Mouse (Mus musculus) limb, embryonic 10.5 days (tissue): ENCODE measurements around the gene Slc41a3. TPM values are rescaled to one million over a fixed set of nuclear protein-coding genes. Genes with fewer than 3 reads are reported as not detected.
"Not testable (repeated sequence)": the region's sequence is repeated elsewhere in the genome, so short reads cannot be mapped to it uniquely, and the experiment has no call there.

ENCODE experiments used
- DNase-seq: peaks from one replicate; pipeline ENCODE4 v3.0.0-alpha.2; 2017; ENCODE audit warnings: low spot score
- H3K27ac ChIP-seq: fragments of 300-500 bp; sonication (generic); 2 replicates; pipeline ENCODE4 v1.5.1; 2016; ENCODE audit warnings: mild to moderate bottlenecking
- H3K27me3 ChIP-seq: fragments of 300-500 bp; sonication (generic); 2 replicates; pipeline ENCODE4 v1.6.1; 2016; ENCODE audit warnings: low read depth, mild to moderate bottlenecking; ENCODE audit not compliant: poor library complexity, severe bottlenecking
- H3K36me3 ChIP-seq: fragments of 300-500 bp; sonication (generic); 2 replicates; pipeline ENCODE4 v1.6.1; 2016; ENCODE audit warnings: mild to moderate bottlenecking, moderate library complexity
- H3K4me1 ChIP-seq: fragments of 300-500 bp; sonication (generic); 2 replicates; pipeline ENCODE4 v1.6.1; 2016
- H3K4me3 ChIP-seq: fragments of 300-500 bp; sonication (generic); 2 replicates; pipeline ENCODE4 v1.5.1; 2016; ENCODE audit warnings: mild to moderate bottlenecking, moderate library complexity
- H3K9me3 ChIP-seq: fragments of 300-500 bp; sonication (generic); replicated peaks from 2 replicates; pipeline ENCODE4 v1.6.1; 2016; ENCODE audit warnings: mild to moderate bottlenecking
- WGBS: fragments of 180-500 bp; shearing (Covaris S2); methylation state at CpG from one replicate; pipeline ENCODE4 v1.1.7; 2016; 5-methylcytosine and 5-hydroxymethylcytosine counted together
- polyA plus RNA-seq: library from polyadenylated mRNA; unstranded; fragments of >200 nt; fragmentation: Nextera tagmentation; extraction: Ambion mirVana; gene quantifications from 2 replicates; pipeline ENCODE4 v1.2.1, GENCODE M21; 2016

The Slc41a3 gene
- polyA plus RNA-seq, 1 experiment from 2014 or later, result 2.4 TPM

GRCm38 (mm10) chr6:90619936-90620335 lies 15.4 kb downstream of the Slc41a3 start:
- Histone ChIP-seq H3K4me1 (peaks cover 16% of the 10 kb centered on the region; the same call in 1 of the 2 replicates), H3K27me3 (no peaks in the 10 kb centered on the region), H3K36me3 (no peaks in the 10 kb centered on the region), H3K4me3 (no peak overlapping the region), H3K9me3 (no peaks in the 10 kb centered on the region), H3K27ac (no peak overlapping the region)
- DNase-seq, result no peak
- WGBS, result 80% methylated on average over 5 of the region's 5 CpGs

GRCm38 (mm10) chr6:90620791-90621583 lies 16.5 kb downstream of the Slc41a3 start:
- WGBS, result 67% methylated on average over 9 of the region's 9 CpGs
- DNase-seq, result no peak
- Histone ChIP-seq H3K27ac (peak overlapping the region; percentile 39), H3K9me3 (no peaks in the 10 kb centered on the region), H3K27me3 (no peaks in the 10 kb centered on the region), H3K36me3 (no peaks in the 10 kb centered on the region), H3K4me3 (no peak overlapping the region), H3K4me1 (peaks cover 19% of the 10 kb centered on the region; the same call in 1 of the 2 replicates)

- no peak for DNase-seq
- Histone ChIP-seq H3K27me3 (no peaks in the 10 kb centered on the region), H3K36me3 (no peaks in the 10 kb centered on the region), H3K27ac (no peak overlapping the region), H3K4me3 (no peak overlapping the region), H3K4me1 (peaks cover 19% of the 10 kb centered on the region; the same call in 1 of the 2 replicates), H3K9me3 (no peaks in the 10 kb centered on the region)
- WGBS, result 79% methylated on average over 6 of the region's 6 CpGs
Observed at GRCm38 (mm10) chr6:90621584-90621890, 17.0 kb downstream of the Slc41a3 start.

GRCm38 (mm10) chr6:90622758-90623455 lies 18.4 kb downstream of the Slc41a3 start:
- WGBS, result 63% methylated on average over 11 of the region's 11 CpGs
- H3K27ac ChIP-seq, result 0 out of 2 replicates have a peak overlapping the region, but pooled peaks have one; percentile 4
- H3K9me3 ChIP-seq, result no peaks in the 10 kb centered on the region
- no peaks in the 10 kb centered on the region for H3K27me3 ChIP-seq
- no peak for DNase-seq
- H3K4me1 ChIP-seq, result peaks cover 19% of the 10 kb centered on the region; the same call in 1 of the 2 replicates
- H3K4me3 ChIP-seq, result no peak overlapping the region
- H3K36me3 ChIP-seq, result no peaks in the 10 kb centered on the region

- no peaks in the 10 kb centered on the region for H3K9me3 ChIP-seq
- peaks cover 18% of the 10 kb centered on the region; the same call in 1 of the 2 replicates for H3K4me1 ChIP-seq
- H3K36me3 ChIP-seq, result no peaks in the 10 kb centered on the region
- no peak overlapping the region for H3K27ac ChIP-seq
- 86% methylated on average over 5 of the region's 5 CpGs for WGBS
- H3K27me3 ChIP-seq, result no peaks in the 10 kb centered on the region
- no peak for DNase-seq
- H3K4me3 ChIP-seq, result no peak overlapping the region
Observed at GRCm38 (mm10) chr6:90623456-90623836, 18.9 kb downstream of the Slc41a3 start.

- Histone ChIP-seq H3K9me3 (no peaks in the 10 kb centered on the region), H3K4me1 (peaks cover 15% of the 10 kb centered on the region; the same call in 1 of the 2 replicates), H3K36me3 (no peaks in the 10 kb centered on the region), H3K27ac (no peak overlapping the region), H3K4me3 (no peak overlapping the region), H3K27me3 (no peaks in the 10 kb centered on the region)
- DNase-seq, result no peak
- 86% methylated on average over 6 of the region's 6 CpGs for WGBS
Observed at GRCm38 (mm10) chr6:90624184-90624583, 19.7 kb downstream of the Slc41a3 start.

GRCm38 (mm10) chr6:90624733-90625132 lies 20.2 kb downstream of the Slc41a3 start:
- Histone ChIP-seq H3K4me3 (no peak overlapping the region), H3K9me3 (no peaks in the 10 kb centered on the region), H3K36me3 (no peaks in the 10 kb centered on the region), H3K27me3 (no peaks in the 10 kb centered on the region), H3K27ac (no peak overlapping the region), H3K4me1 (peaks cover 13% of the 10 kb centered on the region; the same call in 1 of the 2 replicates)
- DNase-seq, result no peak
- 68% methylated on average over 11 of the region's 11 CpGs for WGBS

- no peaks in the 10 kb centered on the region for H3K36me3 ChIP-seq
- H3K9me3 ChIP-seq, result no peaks in the 10 kb centered on the region
- no peak overlapping the region for H3K27ac ChIP-seq
- peaks cover 13% of the 10 kb centered on the region; the same call in 1 of the 2 replicates for H3K4me1 ChIP-seq
- no peak for DNase-seq
- no peak overlapping the region for H3K4me3 ChIP-seq
- 85% methylated on average over 7 of the region's 7 CpGs for WGBS
- H3K27me3 ChIP-seq, result no peaks in the 10 kb centered on the region
Observed at GRCm38 (mm10) chr6:90625207-90625994, 20.9 kb downstream of the Slc41a3 start.

GRCm38 (mm10) chr6:90627556-90627955 lies 23.0 kb downstream of the Slc41a3 start:
- WGBS, result 90% methylated on average over 4 of the region's 4 CpGs
- DNase-seq, result no peak
- Histone ChIP-seq H3K4me1 (peaks cover 6% of the 10 kb centered on the region; the same call in 1 of the 2 replicates), H3K27me3 (no peaks in the 10 kb centered on the region), H3K36me3 (no peaks in the 10 kb centered on the region), H3K27ac (no peak overlapping the region), H3K4me3 (no peak overlapping the region), H3K9me3 (no peaks in the 10 kb centered on the region)

GRCm38 (mm10) chr6:90629506-90629905 lies 25.0 kb downstream of the Slc41a3 start:
- WGBS, result 83% methylated on average over 6 of the region's 6 CpGs
- no peak for DNase-seq
- Histone ChIP-seq H3K9me3 (no peaks in the 10 kb centered on the region), H3K4me1 (0 out of 2 replicates have a peak, but pooled peaks cover 2% of the 10 kb centered on the region), H3K27me3 (no peaks in the 10 kb centered on the region), H3K4me3 (no peak overlapping the region), H3K36me3 (no peaks in the 10 kb centered on the region), H3K27ac (no peak overlapping the region)

GRCm38 (mm10) chr6:90630427-90630826 lies 25.9 kb downstream of the Slc41a3 start:
- Histone ChIP-seq H3K27ac (no peak overlapping the region), H3K9me3 (no peaks in the 10 kb centered on the region), H3K36me3 (no peaks in the 10 kb centered on the region), H3K4me1 (peaks cover 5% of the 10 kb centered on the region; the same call in 1 of the 2 replicates), H3K4me3 (no peak overlapping the region), H3K27me3 (no peaks in the 10 kb centered on the region)
- 89% methylated on average over 7 of the region's 7 CpGs for WGBS
- DNase-seq, result no peak

- H3K27ac ChIP-seq, H3K36me3 ChIP-seq, H3K27me3 ChIP-seq, H3K9me3 ChIP-seq, H3K4me1 ChIP-seq, DNase-seq, H3K4me3 ChIP-seq: not testable (repeated sequence)
- 67% methylated on average over 3 of the region's 3 CpGs for WGBS
Observed at GRCm38 (mm10) chr6:90632526-90632925, 28.0 kb downstream of the Slc41a3 start.
